Mouse (Mus musculus) cerebellum, adult 2 months (tissue): ENCODE data around the gene 1700017D01Rik.

Experiments used
- CTCF ChIP-seq: fragments of 200-500 bp; IDR thresholded peaks from 2 replicates; pipeline ENCODE4 v1.5.1; 2011; ENCODE audit warnings: low read depth, mild to moderate bottlenecking, control low read depth, low read length, moderate library complexity, borderline replicate concordance; ENCODE audit not compliant: insufficient read depth
- POLR2A ChIP-seq: fragments of 200-500 bp; IDR thresholded peaks from 2 replicates; pipeline ENCODE4 v1.6.1; 2011; ENCODE audit warnings: low read length, control low read depth, borderline replicate concordance; ENCODE audit not compliant: insufficient read depth

- no peak for TF ChIP-seq POLR2A
- TF ChIP-seq CTCF = no peak
These were observed 974 bp downstream of the 1700017D01Rik start for GRCm38 (mm10) chr19:11129702-11130101.
